Mouse (Mus musculus) stomach, postnatal 0 days (tissue): ENCODE measurements at regions not wholly inside any gene's neighbourhood (a gene's known extent, or its start where the extent isn't known, plus 50 kb on each side); places are given as distances from the start of the nearest gene placed in this dataset.

Experiments
- CTCF ChIP-seq: IDR thresholded peaks from 2 replicates; pipeline ENCODE4 v1.5.1; 2016; ENCODE audit warnings: antibody characterized with exemption, low read depth, mild to moderate bottlenecking, moderate library complexity
- EP300 ChIP-seq: optimal IDR thresholded peaks from 2 replicates; pipeline ENCODE3; 2016; ENCODE audit warnings: antibody characterized with exemption

DNA sequence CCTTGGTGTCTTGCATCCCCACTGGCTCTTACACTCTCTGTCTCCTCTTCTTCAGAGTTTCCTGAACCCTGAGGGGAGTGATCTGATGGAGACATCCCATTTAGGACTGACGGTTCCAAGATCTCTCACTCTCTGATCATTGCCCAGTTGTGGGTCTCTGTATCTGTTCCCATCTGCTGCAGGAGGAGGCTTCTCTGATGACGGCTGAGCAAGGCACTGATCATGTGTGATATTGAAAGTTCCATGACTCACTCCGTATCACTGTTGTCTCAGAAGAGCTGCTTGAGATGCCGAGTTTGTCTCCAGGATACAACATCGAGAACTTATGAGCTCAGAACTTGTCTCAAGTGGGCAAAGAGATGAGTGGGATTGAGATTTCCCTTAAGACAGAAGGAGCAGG lies 178.7 kb upstream of the Cxcr4 start:
- no peak for TF ChIP-seq CTCF
- TF ChIP-seq EP300 = no peak
